Comparison of ENCODE assay signal across 34 mouse cellular contexts in genomic region chr9:21717015-21717414, GRCm38 (mm10).
"Had no signal": no experiment of that assay in that cellular context is flagged by ENCODE, and none has a peak within 500 bp of the region (broad histone marks: within the 10 kb centered on the region; RNA-seq: fewer than 3 reads in every experiment).

No protein-coding gene starts in this region.

- DNase-seq: heart, postnatal 10 days; heart, postnatal 14 days; heart, postnatal 36 days; kidney, adult 11 months; kidney, adult 18-20 months; kidney, adult 2 months; kidney, adult 8-10 months; kidney, adult 9 months; kidney, postnatal 10 days; kidney, postnatal 14 days; kidney, postnatal 25 days; kidney, postnatal 36 days; kidney, postnatal 4 days; layer of hippocampus, adult 9-11 months; layer of hippocampus, postnatal 36 days had no signal

- H3K9ac ChIP-seq: heart, embryonic 12.5 days; heart, embryonic 13.5 days; heart, embryonic 15.5 days; hindbrain, embryonic 12.5 days; hindbrain, embryonic 13.5 days; hindbrain, embryonic 14.5 days; hindbrain, embryonic 15.5 days; intestine, embryonic 15.5 days; kidney, embryonic 15.5 days had no signal

- H3K4me3 ChIP-seq: heart, embryonic 10.5 days; heart, embryonic 12.5 days; heart, embryonic 13.5 days; heart, embryonic 15.5 days; hindbrain, embryonic 10.5 days; hindbrain, embryonic 12.5 days; hindbrain, embryonic 13.5 days; hindbrain, embryonic 15.5 days; intestine, embryonic 15.5 days; kidney, embryonic 15.5 days; layer of hippocampus, adult 2 months had no signal

- H3K27me3 ChIP-seq: heart, embryonic 12.5 days; heart, embryonic 13.5 days; heart, embryonic 15.5 days; hindbrain, embryonic 12.5 days; hindbrain, embryonic 13.5 days; hindbrain, embryonic 15.5 days; intestine, embryonic 15.5 days; kidney, embryonic 15.5 days had no signal

- H3K36me3 ChIP-seq: heart, embryonic 15.5 days; hindbrain, embryonic 15.5 days; intestine, embryonic 15.5 days; kidney, embryonic 15.5 days had no signal

- H3K4me1 ChIP-seq: hindbrain, embryonic 12.5 days; hindbrain, embryonic 13.5 days; hindbrain, embryonic 15.5 days had no signal

- H3K27ac ChIP-seq: heart, embryonic 13.5 days; heart, embryonic 15.5 days; hindbrain, embryonic 10.5 days; hindbrain, embryonic 12.5 days; hindbrain, embryonic 13.5 days; hindbrain, embryonic 14.5 days; hindbrain, embryonic 15.5 days; hindbrain, postnatal 0 days; intestine, embryonic 15.5 days; kidney, embryonic 15.5 days; kidney, postnatal 0 days; layer of hippocampus, adult 2 months had no signal

- H3K4me2 ChIP-seq: heart, embryonic 11.5 days; heart, embryonic 12.5 days; heart, embryonic 13.5 days; heart, embryonic 15.5 days; hindbrain, embryonic 12.5 days; hindbrain, embryonic 13.5 days; hindbrain, embryonic 14.5 days; hindbrain, embryonic 15.5 days; intestine, embryonic 15.5 days; kidney, embryonic 15.5 days had no signal

- H3K9me3 ChIP-seq: heart, embryonic 10.5 days; heart, embryonic 12.5 days; heart, embryonic 13.5 days; heart, embryonic 15.5 days; hindbrain, embryonic 12.5 days; hindbrain, embryonic 13.5 days; hindbrain, embryonic 15.5 days; intestine, embryonic 15.5 days; kidney, embryonic 15.5 days had no signal

- ATAC-seq: hindbrain, embryonic 16.5 days; hindbrain, postnatal 0 days; inflammation-experienced regulatory T-cells, adult 6 months; intestine, embryonic 15.5 days; intestine, embryonic 16.5 days; intestine, postnatal 0 days had no signal
